Mouse (Mus musculus): ENCODE results near the gene Vmn1r222.

DNA sequence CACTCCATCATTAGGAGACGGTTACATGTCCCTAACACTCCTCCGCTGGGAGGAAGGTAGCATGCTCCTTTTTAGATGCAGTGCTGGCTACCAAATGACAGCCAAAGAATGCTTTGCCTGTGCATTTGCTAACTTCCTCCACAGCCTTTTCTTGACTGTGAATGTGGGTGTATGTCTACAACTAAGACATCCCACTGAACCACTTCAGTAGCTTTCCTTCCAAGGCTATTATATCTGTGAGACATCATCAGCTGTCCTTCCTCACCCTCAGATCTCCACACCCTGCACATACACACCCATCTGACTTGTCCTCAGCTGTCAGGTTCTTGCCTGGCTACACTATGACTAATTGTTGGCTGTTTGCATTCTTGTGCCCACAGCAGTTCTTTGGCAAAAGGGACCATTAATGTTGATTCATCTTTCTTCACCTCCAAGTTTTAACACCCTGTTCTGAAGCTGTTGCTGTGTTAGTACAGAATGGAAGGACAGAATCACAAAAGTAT, 22.9 kb upstream of the Vmn1r222 start:
- TF ChIP-seq CTCF (IDR thresholded peaks at IDR 0.05; ENCODE audit: control insufficient read depth, insufficient read depth, insufficient read length) = no peak
- no peak for TF ChIP-seq MYOD1 (IDR thresholded peaks at IDR 0.05; ENCODE audit: control insufficient read depth, insufficient read length, low read depth)
- TF ChIP-seq MAX (IDR thresholded peaks at IDR 0.05) = no peak
- no peak for TF ChIP-seq CEBPB (IDR thresholded peaks at IDR 0.05; ENCODE audit: low read depth)
- TF ChIP-seq MYOG (IDR thresholded peaks at IDR 0.05; ENCODE audit: control insufficient read depth, extremely low read depth, insufficient read length) = no peak
